Mouse (Mus musculus) lung, postnatal 25 days (tissue): ENCODE results near the gene 1700092M07Rik.

Experiments
- DNase-seq: peaks from one replicate; pipeline ENCODE4 v3.0.0; 2022; ENCODE audit warnings: low spot score

1700092M07Rik gene

GRCm38 (mm10) chr19:8742176-8742575 is 1.7 kb downstream of the 1700092M07Rik start:
- no peak for DNase-seq

GRCm38 (mm10) chr19:8745382-8745781 is 4.9 kb downstream of the 1700092M07Rik start:
- no peak for DNase-seq

- DNase-seq = no peak
These were observed 6.8 kb downstream of the 1700092M07Rik start for GRCm38 (mm10) chr19:8747368-8747767.

GRCm38 (mm10) chr19:8755652-8756051 is 15.1 kb downstream of the 1700092M07Rik start:
- DNase-seq = no peak

GRCm38 (mm10) chr19:8756635-8757387 is 16.3 kb downstream of the 1700092M07Rik start, which contains the start of gene Nxf1:
Nxf1 (plus strand) TSS chr19:8757073.
- peak; percentile 92 for DNase-seq

- no peak for DNase-seq
These were observed 17.0 kb downstream of the 1700092M07Rik start for GRCm38 (mm10) chr19:8757471-8757998.

- DNase-seq = no peak
These were observed 18.4 kb downstream of the 1700092M07Rik start for GRCm38 (mm10) chr19:8758899-8759298.

GRCm38 (mm10) chr19:8760757-8761156 is 20.2 kb downstream of the 1700092M07Rik start:
- no peak for DNase-seq

- no peak for DNase-seq
These were observed 22.8 kb downstream of the 1700092M07Rik start for GRCm38 (mm10) chr19:8763276-8763675.

- no peak for DNase-seq
These were observed 25.0 kb downstream of the 1700092M07Rik start for GRCm38 (mm10) chr19:8765562-8765961.

GRCm38 (mm10) chr19:8770567-8771270 is 30.2 kb downstream of the 1700092M07Rik start, which contains the start of gene Tmem223:
Tmem223 (plus strand) TSS chr19:8770996.
- peak; percentile 82 for DNase-seq

GRCm38 (mm10) chr19:8772996-8773395 is 32.5 kb downstream of the 1700092M07Rik start:
- no peak for DNase-seq

- DNase-seq = no peak
These were observed 32.9 kb downstream of the 1700092M07Rik start for GRCm38 (mm10) chr19:8773409-8773808.

GRCm38 (mm10) chr19:8774086-8774835 is 33.7 kb downstream of the 1700092M07Rik start, which contains the start of gene Tmem179b:
Tmem179b (minus strand) TSS chr19:8774467.
- DNase-seq = peak; percentile 95

- DNase-seq = no peak
These were observed 34.5 kb downstream of the 1700092M07Rik start for GRCm38 (mm10) chr19:8774951-8775421.

- peak; percentile 97 for DNase-seq
These were observed 45.7 kb downstream of the 1700092M07Rik start, which contains the start of gene Taf6l for GRCm38 (mm10) chr19:8786008-8786781. Taf6l (minus strand) TSS chr19:8786417.

GRCm38 (mm10) chr19:8788521-8788920 is 48.0 kb downstream of the 1700092M07Rik start:
- no peak for DNase-seq

GRCm38 (mm10) chr19:8789171-8789570 is 48.7 kb downstream of the 1700092M07Rik start:
- no peak for DNase-seq

GRCm38 (mm10) chr19:8790171-8790570 is 49.7 kb downstream of the 1700092M07Rik start:
- DNase-seq = no peak
